Mouse (Mus musculus): Measurements from ENCODE around the gene Zfp963.

The Zfp963 gene

DNA sequence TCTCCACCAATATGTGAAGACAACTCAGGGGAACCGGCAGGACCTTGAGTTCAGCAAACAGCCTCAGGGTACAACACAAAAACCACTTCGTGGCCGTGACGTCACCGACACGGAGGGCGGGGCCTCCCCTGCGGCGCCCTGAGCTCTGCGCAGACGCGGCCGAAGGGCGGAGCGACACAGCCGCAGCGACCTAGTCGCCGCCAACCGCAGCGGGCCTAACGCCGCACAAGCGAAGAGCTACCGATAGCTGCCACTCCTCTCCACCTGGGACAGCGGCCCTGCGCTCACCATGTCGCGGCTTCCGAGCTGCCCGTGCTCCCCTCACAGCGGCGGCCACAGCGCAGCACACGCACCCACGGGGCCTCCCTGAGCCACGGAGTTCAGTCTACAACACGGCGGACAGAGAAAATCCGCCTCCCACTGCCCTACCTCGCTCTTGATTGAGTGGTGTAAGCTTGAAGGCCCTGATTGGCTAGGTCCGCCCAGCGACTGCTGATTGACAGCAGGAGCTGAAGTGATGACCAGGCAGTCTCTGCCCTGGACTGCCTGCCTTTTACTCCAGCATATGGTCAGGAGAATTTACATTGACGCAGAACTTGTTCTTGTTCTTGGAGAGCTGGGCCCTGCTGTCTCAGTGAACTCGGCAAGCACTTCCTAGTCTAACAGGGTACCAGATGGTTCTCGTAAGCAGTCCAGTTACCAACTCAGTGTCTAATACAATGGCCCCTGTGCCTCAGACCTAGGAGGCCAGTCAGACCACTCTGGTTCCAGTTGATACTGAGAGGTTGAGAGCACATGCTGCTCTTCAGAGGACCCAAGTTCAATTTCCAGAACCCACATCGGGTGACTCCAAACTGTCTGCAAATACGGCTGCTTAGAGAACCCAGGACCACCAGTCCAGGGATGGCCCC is at the start of gene Zfp963:
TSS of gene Zfp963 (minus strand) at position 427 of the 911 bp plus-strand sequence.
- peak; percentile 93 for DNase-seq (ENCODE audit: low spot score)

DNA sequence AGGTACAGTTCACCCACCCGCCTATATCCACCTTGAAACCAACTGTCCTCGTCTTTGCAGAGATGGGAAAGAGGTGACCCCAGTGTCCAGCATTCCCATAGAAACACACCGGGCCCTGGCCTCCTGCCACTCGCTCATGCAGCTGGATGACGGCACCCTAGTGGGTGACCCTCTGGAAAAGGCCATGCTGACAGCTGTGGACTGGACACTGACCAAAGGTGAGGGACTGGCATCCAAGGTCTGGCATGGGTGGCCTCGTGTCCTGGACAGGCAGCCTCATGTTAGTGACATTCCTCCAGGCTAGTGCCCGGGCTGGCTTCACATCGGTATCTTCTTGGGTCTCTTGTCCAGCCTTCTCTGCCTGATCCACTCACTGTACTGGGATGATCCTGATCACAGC is 49.5 kb upstream of the Zfp963 start:
- DNase-seq (ENCODE audit: low spot score): no peak

DNA sequence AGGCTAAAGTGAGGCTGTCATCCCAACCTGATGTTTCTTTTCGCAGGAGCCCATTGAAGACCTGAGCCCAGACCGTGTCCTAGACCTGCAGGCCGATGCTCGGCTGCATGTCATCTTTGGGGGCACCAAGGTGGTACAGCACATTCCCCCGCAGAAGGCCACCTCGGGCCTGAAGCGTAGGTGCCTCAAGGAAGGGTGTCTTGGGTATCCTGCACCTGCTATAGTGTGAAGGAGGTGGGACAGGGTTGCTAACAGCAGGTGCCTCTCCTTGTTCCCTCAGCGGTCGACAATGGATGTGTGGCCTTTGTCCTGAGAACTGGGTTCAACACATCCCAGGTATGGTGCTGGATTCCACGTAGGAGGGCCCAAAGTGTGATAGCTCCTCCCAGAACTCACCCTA is 47.9 kb upstream of the Zfp963 start:
- DNase-seq (ENCODE audit: low spot score): no peak

DNA sequence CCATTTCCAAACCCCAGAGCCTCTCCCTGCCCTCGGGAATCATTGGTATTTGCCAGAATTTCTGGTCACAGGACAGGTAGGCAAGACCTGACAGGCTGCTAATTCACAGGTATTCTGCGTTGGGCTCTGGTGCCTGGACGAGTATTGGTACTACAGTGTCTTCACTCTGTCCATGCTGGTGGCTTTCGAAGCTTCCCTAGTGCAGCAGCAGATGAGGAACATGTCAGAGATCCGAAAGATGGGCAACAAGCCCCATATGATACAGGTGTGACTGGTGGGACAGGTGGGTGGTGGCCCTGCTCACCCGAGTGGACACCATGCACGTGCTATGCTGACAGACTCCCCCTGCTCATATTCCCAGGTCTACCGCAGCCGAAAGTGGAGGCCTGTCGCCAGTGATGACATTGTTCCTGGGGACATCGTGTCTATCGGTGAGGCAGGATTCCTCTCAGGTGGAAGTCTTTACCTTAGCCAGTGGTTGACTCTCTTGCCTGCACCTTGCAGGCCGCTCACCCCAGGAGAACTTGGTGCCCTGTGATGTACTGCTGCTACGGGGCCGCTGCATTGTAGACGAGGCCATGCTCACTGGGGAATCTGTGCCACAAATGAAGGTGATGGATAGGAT is 47.1 kb upstream of the Zfp963 start:
- no peak for DNase-seq (ENCODE audit: low spot score)

DNA sequence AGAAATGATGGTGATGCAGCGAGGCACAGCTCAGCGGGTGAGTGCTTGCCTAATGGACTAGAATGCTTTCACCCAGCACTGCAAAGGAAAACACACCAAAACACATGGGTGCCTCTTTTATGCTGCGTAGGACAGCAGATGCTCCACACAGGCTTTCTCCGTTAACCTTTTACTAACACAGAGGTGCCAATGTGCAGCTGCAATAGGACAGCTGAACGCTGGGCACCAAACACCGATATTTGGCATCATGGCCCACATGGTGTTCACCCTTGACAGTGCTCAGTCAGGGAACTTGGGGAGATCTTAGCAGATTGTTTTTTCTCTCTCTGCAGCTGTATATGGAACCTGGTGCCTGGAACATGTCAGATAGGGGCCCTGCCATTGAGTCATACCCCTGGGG is 45.1 kb upstream of the Zfp963 start:
- DNase-seq (ENCODE audit: low spot score): no peak

DNA sequence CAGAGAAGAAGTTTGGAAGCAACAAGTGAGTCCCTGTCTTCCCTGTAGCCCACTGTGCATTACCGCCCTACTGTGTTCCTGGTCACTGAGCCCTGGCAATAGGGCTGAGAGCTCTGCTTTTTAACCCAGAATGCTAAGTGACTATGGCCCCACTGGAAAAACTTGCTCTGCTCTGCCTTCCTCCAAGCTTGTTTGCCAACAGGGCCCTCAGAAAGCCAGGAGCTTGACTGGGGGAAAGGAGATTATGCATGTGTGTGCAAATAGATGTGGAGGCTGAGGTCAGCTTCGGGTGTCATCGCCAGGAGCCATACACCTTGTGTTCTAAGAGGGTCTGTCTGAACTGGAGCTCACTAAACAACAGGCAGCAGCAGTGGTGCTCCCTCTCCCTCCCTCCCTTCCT is 44.3 kb upstream of the Zfp963 start:
- DNase-seq (ENCODE audit: low spot score): no peak

DNA sequence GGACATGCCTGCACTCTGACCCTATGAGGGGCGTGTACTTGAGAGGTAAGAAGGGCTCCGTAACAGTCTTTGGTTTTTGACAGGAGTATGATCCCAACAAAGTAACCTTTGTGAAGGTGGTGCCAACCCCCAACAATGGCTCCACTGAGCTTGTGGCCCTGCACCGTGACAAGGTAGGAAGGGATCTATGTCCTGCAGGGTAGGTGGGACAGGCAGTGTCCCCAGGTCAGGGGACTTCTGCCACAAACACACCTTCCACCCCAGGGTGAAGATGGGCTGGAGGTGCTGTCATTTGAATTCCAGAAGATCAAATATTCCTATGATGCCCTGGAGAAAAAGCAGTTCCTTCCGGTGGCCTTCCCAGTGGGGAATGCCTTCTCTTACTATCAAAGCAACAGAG is 43.9 kb upstream of the Zfp963 start:
- DNase-seq (ENCODE audit: low spot score): no peak

DNA sequence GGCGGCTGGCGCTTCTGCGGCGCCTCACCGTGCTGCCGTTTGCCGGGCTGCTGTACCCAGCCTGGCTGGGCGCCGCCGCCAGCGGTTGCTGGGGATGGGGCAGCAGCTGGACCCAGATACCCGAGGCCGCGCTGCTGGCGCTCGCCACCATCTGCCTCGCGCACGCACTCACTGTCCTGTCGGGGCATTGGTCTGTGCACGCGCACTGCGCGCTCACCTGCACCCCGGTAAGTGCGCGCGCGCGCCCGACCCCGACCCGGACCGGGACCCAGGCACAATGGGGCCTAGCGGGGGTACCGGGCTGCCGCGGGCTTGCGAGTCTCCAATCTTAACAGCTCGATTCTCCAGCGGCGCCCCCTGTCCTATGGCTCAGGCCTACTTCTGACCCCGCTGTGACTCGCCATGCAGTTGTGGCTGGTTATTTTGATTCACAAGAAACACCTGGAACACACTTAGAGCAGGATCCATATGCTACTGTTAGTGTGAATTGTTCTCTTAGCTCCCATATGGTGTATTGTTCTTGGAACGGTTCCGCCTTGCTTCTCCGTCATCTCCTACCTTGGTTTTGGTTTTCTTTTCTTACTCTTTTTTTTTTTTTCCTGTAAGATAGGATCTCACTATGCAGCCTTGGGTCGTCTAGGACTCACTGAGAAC is 41.8 kb upstream of the Zfp963 start:
- DNase-seq (ENCODE audit: low spot score): no peak

DNA sequence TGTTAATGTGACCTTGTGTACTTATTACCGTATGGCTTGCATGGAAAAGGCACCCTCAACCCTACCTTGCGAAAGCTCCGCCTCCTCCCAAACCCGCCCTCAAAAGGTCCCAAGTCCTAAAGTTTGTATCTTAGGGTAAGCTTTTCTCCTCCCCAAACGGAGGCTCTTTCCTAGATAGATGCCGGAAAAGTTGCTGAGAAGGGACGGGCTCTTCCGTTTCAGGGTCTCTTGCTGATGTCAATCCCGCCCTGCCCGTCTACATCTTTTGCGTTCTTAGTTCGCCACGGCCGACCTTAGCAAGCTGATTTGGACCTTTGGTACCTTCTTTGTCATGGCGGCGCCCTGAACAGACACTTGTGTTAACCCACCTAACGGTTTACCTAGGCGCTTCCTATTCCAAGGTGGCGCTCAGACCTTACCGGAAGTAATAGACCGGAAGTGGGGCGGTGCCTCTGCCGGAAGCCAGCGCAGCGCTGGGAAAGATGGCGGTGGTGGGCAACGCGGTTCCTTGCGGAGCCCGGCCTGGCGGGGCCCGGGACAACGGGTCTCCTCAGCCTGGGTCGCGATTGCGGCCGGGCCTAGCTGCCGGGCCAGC is 41.1 kb upstream of the Zfp963 start, which contains the start of the genes Atp13a1 and Zfp866:
TSS of gene Atp13a1 (plus strand) at position 391 of the 595 bp plus-strand sequence.
TSS of gene Zfp866 (minus strand) at position 406 of the 595 bp plus-strand sequence.
- DNase-seq (ENCODE audit: low spot score): peak; percentile 82

DNA sequence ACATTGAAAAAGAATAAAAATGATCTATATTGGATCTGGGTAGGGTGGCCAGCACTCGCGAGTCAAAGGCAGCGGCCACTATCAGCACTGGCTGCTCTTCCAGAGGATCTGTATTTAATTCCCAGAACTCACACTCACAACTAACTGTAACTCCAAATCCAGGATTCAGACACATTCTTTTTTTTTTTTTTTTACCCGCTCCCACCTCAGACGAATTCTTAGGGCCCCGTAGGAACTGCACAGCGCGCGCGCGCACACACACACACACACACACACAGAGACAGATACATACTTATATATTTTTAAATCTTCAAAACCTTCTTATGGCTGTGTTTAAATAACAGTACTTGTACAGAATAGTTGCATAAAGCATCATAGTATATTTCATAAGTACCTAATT is 40.6 kb upstream of the Zfp963 start:
- no peak for DNase-seq (ENCODE audit: low spot score)

DNA sequence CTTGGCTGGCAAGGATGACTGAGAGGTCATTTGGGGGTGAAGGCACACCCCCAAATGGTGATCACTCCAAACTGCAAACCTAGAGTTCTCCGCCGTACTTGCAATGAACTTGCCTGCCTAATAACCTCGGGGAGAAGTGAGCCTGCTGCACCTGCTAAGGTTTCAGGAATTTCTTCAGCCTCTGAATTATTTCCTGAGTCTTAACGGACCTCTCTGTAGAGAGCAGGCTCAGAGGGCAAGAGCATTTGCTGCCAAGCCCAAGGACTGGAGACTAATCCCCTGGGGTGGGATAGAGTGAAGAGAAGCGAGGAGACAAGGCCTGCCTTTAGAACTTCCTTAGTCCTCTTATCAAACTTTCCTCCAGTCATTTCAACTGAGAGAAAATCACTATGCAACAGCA is 40.0 kb upstream of the Zfp963 start:
- DNase-seq (ENCODE audit: low spot score): no peak

DNA sequence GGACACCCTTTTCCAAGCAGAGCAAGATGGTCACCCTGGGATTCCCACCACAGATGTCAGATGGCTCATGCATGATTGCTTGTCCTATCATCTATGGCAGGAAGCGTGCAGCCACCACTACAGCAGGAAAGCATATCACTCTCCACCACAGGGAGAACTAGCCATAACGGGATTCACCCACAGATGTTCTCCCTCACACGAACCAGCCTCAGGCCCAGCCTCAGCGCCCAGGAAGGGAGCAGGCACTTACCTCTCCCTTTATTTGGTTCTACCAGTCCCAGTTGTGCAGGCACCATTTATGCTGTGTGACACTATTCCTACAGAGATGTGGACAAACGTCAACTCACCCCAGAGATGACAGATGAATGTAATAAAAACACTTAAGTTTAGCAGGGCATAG is 39.3 kb upstream of the Zfp963 start:
- no peak for DNase-seq (ENCODE audit: low spot score)

DNA sequence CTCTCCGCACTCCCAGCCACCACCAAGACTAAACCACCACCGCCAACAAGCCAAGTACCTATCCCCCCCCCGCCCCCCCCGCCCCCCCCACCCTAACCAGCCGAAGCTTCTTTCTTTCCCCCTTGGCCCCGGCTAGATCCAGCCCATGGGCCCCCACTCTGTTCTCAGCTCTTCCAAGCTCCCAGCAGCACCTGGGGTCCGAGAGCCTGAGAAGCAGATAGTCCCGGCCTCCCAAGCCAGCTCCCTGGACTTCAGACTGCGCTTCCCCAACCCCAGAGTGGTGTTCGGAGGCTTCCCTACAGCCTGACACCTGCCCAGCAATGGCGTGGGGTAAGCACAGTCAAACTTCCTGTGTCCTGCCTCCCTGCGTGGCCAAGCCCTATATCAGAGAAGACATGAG is 27.3 kb upstream of the Zfp963 start:
- no peak for DNase-seq (ENCODE audit: low spot score)

DNA sequence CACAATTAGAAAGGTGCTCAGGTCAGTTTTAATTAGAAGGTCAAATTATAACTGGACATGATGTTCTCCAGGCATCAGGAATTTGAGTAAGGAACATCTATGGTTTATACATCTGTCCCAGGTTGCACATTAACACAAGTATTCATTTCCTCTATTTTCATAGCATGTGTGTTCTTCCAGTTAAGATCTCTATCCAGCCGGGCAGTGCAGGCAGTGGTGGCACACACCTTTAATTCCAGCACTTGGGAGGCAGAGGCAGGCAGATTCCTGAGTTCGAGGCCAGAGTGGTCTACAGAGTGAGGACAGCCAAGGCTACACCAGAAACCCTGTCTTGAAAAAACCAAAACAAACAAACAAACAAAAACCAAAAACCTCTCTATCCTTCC is 25.4 kb upstream of the Zfp963 start:
- DNase-seq (ENCODE audit: low spot score): no peak

DNA sequence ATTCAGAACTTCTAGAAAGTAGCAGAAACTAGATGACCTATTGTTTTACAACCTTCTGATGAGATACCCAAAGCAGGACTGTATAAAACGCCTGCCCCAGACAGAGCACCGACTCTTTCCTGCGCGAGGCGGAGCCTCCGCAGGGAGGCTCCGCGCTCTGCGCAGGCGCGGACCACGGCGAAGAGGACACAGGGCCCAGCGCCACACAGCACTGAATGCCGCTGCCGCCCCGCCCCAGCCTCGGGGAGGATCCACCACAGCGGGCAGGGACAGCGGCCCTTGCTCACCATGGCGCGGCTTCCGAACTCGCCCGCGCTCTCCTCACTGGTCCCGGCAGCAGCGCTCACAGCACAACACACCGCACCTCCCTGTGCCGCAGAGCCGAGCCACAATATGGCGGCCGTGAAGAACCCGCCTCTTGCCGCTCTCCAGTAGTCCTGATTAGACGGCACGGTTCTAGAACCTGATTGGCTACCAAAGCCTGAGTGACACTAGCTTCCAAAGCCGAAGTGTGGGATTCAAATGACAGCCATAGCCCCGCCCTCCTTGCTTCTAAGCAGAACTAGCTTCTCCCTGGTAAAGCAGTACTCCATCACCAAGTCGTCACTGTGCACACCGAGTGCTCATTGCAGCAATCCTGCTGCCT is 24.9 kb upstream of the Zfp963 start, which contains the start of gene Gm20422:
TSS of gene Gm20422 (minus strand) at position 384 of the 646 bp plus-strand sequence.
- peak; percentile 88 for DNase-seq (ENCODE audit: low spot score)

DNA sequence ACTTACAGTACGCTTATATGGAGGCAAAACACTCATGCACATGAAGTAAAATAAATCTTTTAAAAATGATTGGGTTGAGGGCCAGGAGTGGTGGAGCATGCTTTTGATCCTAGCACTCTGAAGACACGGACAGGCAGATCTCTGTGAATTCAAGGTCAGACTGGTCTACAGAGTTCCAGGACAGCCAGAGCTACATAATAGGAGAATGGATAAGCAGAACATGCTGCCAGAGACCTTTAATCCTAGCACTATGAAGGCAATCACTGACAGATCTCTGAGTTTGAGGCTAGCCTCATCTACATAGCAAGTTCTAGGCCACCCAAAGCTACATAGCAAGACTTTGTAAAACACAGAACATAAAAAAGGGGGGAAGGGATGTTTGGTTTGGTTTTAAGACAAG is 22.3 kb upstream of the Zfp963 start:
- DNase-seq (ENCODE audit: low spot score): no peak

DNA sequence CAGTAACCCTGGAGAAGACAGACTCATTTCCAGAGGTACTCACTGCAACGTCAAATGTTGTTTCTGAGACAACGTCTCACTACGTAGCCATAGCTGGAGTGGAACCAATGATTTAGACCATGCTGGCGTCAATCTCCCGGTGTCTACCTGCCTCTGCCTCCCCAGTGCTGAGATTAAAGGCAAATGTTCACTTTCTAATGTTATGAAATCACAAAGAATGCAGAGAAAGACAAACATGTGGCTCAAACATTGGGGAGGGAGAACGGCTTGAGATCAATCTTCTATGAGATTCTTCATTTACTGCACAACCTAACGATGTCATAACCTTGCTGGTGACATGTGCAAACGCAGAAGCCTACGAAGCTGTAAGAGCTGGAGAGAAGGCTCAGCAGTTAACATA is 21.5 kb upstream of the Zfp963 start:
- no peak for DNase-seq (ENCODE audit: low spot score)

DNA sequence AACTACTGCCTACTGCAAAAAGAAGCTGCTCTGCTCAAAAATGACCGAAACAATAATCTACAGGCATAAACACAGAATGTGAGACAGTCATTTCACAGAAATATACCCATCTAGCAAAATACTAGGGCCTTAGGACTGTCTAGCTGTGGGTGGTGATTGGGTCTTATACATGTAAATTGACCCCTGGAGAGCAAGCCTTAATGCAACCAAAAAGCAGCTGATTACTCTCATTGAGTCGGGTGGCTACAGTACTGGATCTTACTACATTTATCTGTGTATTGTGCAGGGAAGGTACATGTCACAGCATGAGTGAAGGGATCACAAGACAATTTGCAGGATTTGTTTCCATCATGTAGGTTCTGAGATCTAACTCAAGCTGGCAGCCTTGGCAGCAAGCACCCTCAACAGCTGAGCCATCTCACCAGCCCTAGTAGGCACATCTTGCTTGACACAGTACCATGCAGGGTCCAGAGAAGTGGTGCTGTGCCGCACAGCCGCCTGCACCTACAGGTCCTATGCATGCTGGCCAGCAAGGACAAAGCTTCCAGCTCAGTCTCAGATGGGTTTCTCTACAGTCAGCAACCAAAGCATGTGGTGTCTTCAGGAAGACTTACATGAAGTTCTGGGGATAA is 12.2 kb upstream of the Zfp963 start:
- DNase-seq (ENCODE audit: low spot score): no peak

DNA sequence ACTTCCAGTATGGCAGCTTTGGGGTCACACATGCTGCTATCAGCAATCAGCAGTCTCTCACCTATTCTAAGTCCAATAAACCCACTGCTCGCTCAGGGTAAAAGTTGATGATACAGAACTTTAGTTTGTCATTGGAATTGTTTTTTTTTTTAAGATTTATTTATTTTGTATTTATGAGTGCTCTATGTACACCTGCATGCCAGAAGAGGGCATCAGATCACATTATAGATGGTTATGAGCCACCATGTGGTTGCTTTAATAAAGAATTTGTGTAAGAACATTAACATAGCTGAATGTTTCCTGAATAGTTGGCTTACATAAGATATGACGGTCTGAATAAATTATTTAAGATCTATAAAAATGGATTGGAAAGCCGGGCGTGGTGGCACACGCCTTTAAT is 8.5 kb upstream of the Zfp963 start:
- no peak for DNase-seq (ENCODE audit: low spot score)

DNA sequence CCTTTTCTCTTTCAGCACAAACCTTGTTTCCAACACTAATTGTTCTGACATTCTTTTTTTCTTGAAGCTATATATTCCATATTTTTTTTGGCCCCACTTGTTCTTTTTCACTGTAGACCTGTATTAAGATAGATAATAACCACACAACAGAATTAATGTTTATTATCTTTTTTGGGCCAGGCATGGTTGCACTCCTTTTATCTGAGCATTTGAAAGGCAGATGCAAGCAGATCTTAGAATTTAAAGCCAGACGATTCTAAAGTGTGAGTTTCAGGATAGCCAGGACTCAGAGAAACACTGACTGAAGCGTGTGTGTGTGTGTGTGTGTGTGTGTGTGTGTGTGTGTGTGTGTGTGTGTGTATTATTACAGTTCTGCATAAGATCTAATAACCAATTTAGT is 2.7 kb upstream of the Zfp963 start:
- DNase-seq (ENCODE audit: low spot score): no peak

DNA sequence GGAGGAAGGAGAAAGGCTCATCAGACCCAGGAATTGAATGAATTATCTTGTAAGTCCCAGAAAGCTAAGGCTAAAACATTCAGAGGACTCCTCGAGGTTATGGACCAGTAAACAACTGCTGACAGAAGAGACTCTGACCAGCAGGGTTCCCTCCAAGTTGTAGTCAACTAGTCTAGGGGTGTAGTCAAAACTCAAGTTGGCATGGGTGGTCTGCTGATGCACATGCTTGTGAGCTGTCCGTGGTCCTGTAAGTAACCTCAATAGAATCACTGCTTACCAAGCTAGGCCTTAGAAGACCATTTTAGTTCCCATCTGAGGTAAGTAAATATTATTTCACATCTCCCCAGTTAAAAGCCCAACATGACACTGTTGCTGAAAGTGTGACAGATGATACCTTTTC is 8.5 kb downstream of the Zfp963 start:
- no peak for DNase-seq (ENCODE audit: low spot score)

All from spleen, adult 12 weeks (tissue).